Mouse (Mus musculus) urinary bladder, postnatal 14 days (tissue): ENCODE data around the gene Mccc2.

Experiments
- DNase-seq: peaks from one replicate; pipeline ENCODE4 v3.0.0; 2021; ENCODE audit warnings: low spot score

Gene Mccc2

GRCm38 (mm10) chr13:99939320-99939671 lies 76.1 kb downstream of the Mccc2 start:
- no peak for DNase-seq

- no peak for DNase-seq
Observed at GRCm38 (mm10) chr13:99938606-99939319, 76.7 kb downstream of the Mccc2 start.

- DNase-seq: no peak
Observed at GRCm38 (mm10) chr13:99937741-99938140, 77.7 kb downstream of the Mccc2 start.

GRCm38 (mm10) chr13:99932406-99932805 lies 83.0 kb downstream of the Mccc2 start:
- DNase-seq: no peak

- DNase-seq: no peak
Observed at GRCm38 (mm10) chr13:99931502-99931901, 83.9 kb downstream of the Mccc2 start.

- no peak for DNase-seq
Observed at GRCm38 (mm10) chr13:99926249-99926648, 89.2 kb downstream of the Mccc2 start.

GRCm38 (mm10) chr13:99915632-99916031 lies 99.8 kb downstream of the Mccc2 start:
- DNase-seq: no peak

- DNase-seq: no peak
Observed at GRCm38 (mm10) chr13:99900965-99901364, 114.5 kb downstream of the Mccc2 start, which contains the start of gene Cartpt. Gene Cartpt (minus strand): TSS chr13:99901091.

- peak; percentile 42 for DNase-seq
Observed at GRCm38 (mm10) chr13:99900557-99900892, 114.9 kb downstream of the Mccc2 start.

GRCm38 (mm10) chr13:99899670-99900556 lies 115.5 kb downstream of the Mccc2 start:
- DNase-seq: no peak

- DNase-seq: no peak
Observed at GRCm38 (mm10) chr13:99898816-99899215, 116.6 kb downstream of the Mccc2 start.
